Mouse (Mus musculus) forebrain, embryonic 11.5 days (tissue): Measurements from ENCODE around the gene Fzd2. TPM values are rescaled to one million over a fixed set of nuclear protein-coding genes. Genes with fewer than 3 reads are reported as not detected.
A peak's percentile ranks its signal among the peaks of the same experiment; 100 is the strongest.

Experiments
- ATAC-seq: fragments of 200-750 bp; cut with Nextera tagmentation; replicated peaks from 2 replicates; pipeline ENCODE4 v1.8.0; 2017; ENCODE audit warnings: moderate TSS enrichment; ENCODE audit not compliant: low FRiP score
- DNase-seq: peaks from one replicate; pipeline ENCODE4 v3.0.0-alpha.2; 2017; ENCODE audit warnings: low spot score
- H3K27ac ChIP-seq: fragments of 300-500 bp; sonication (generic); 2 replicates; pipeline ENCODE4 v1.5.1; 2014; ENCODE audit warnings: low read depth, low read length
- H3K27me3 ChIP-seq: fragments of 300-500 bp; sonication (generic); 2 replicates; pipeline ENCODE4 v1.6.1; 2014; ENCODE audit warnings: mild to moderate bottlenecking, low read length, mixed read lengths; ENCODE audit not compliant: control insufficient read depth, insufficient read depth
- H3K36me3 ChIP-seq: fragments of 300-500 bp; sonication (generic); 2 replicates; pipeline ENCODE4 v1.6.1; 2014; ENCODE audit warnings: mild to moderate bottlenecking, low read length, moderate library complexity, mixed read lengths; ENCODE audit not compliant: control insufficient read depth, insufficient read depth
- H3K4me1 ChIP-seq: fragments of 300-500 bp; sonication (generic); replicated peaks from 2 replicates; pipeline ENCODE4 v1.6.1; 2014; ENCODE audit warnings: low read length, mixed read lengths; ENCODE audit not compliant: control insufficient read depth, insufficient read depth
- H3K4me2 ChIP-seq: fragments of 300-500 bp; sonication (generic); 2 replicates; pipeline ENCODE4 v1.6.1; 2014; ENCODE audit warnings: low read depth, mild to moderate bottlenecking, low read length, moderate library complexity, mixed read lengths; ENCODE audit not compliant: severe bottlenecking
- H3K4me3 ChIP-seq: fragments of 300-500 bp; sonication (generic); 2 replicates; pipeline ENCODE4 v1.5.1; 2014; ENCODE audit warnings: low read depth, low read length
- H3K9ac ChIP-seq: fragments of 300-500 bp; sonication (generic); 2 replicates; pipeline ENCODE4 v1.6.1; 2014; ENCODE audit warnings: low read length
- H3K9me3 ChIP-seq: fragments of 300-500 bp; sonication (generic); 2 replicates; pipeline ENCODE4 v1.6.1; 2016; ENCODE audit warnings: low read length, mixed read lengths; ENCODE audit not compliant: control insufficient read depth
- WGBS: fragments of 180-500 bp; shearing (Covaris S2); extraction: QIAGEN DNeasy Blood & Tissue Kit; methylation state at CpG from one replicate; pipeline ENCODE4 v1.1.7; 2014; 5-methylcytosine and 5-hydroxymethylcytosine counted together
- polyA plus RNA-seq: library from polyadenylated mRNA; unstranded; fragments of >200 nt; fragmentation: Nextera tagmentation; extraction: Ambion mirVana; gene quantifications from 2 replicates; pipeline ENCODE4 v1.2.1, GENCODE M21; 2014

Gene Fzd2
- polyA plus RNA-seq, 1 experiment from 2014 or later: 45.2 TPM

- Histone ChIP-seq H3K36me3 (no peaks in the 10 kb centered on the region), H3K27ac (no peak overlapping the region), H3K4me1 (no peaks in the 10 kb centered on the region), H3K9ac (no peak overlapping the region), H3K27me3 (no peaks in the 10 kb centered on the region), H3K4me2 (no peak overlapping the region), H3K9me3 (no peaks in the 10 kb centered on the region), H3K4me3 (no peak overlapping the region)
- WGBS: 100% methylated on average over 1 of the region's 1 CpGs
- DNase-seq: no peak
- ATAC-seq: no peak
Observed at GRCm38 (mm10) chr11:102566290-102566689, 37.9 kb upstream of the Fzd2 start.

- Histone ChIP-seq H3K4me3 (no peak overlapping the region), H3K4me1 (no peaks in the 10 kb centered on the region), H3K27ac (no peak overlapping the region), H3K27me3 (no peaks in the 10 kb centered on the region), H3K36me3 (no peaks in the 10 kb centered on the region), H3K9me3 (no peaks in the 10 kb centered on the region), H3K4me2 (no peak overlapping the region), H3K9ac (no peak overlapping the region)
- no peak for ATAC-seq
- no peak for DNase-seq
- 89% methylated on average over 6 of the region's 6 CpGs for WGBS
Observed at GRCm38 (mm10) chr11:102567157-102567556, 37.0 kb upstream of the Fzd2 start.

- DNase-seq: no peak
- no peaks in the 10 kb centered on the region for H3K4me1 ChIP-seq
- H3K9me3 ChIP-seq: no peaks in the 10 kb centered on the region
- no peak overlapping the region for H3K4me3 ChIP-seq
- 96% methylated on average over 15 of the region's 15 CpGs for WGBS
- H3K27ac ChIP-seq: no peak overlapping the region
- no peaks in the 10 kb centered on the region for H3K27me3 ChIP-seq
- H3K4me2 ChIP-seq: no peak overlapping the region
- no peaks in the 10 kb centered on the region for H3K36me3 ChIP-seq
- ATAC-seq: no peak
- no peak overlapping the region for H3K9ac ChIP-seq
Observed at GRCm38 (mm10) chr11:102567723-102568122, 36.5 kb upstream of the Fzd2 start.

GRCm38 (mm10) chr11:102568191-102568590, 36.0 kb upstream of the Fzd2 start:
- no peak overlapping the region for H3K4me3 ChIP-seq
- WGBS: 83% methylated on average over 12 of the region's 12 CpGs
- no peaks in the 10 kb centered on the region for H3K27me3 ChIP-seq
- H3K4me2 ChIP-seq: no peak overlapping the region
- no peaks in the 10 kb centered on the region for H3K4me1 ChIP-seq
- ATAC-seq (no peak), DNase-seq (peak; percentile 57)
- H3K9me3 ChIP-seq: no peaks in the 10 kb centered on the region
- H3K36me3 ChIP-seq: no peaks in the 10 kb centered on the region
- no peak overlapping the region for H3K9ac ChIP-seq
- H3K27ac ChIP-seq: no peak overlapping the region

GRCm38 (mm10) chr11:102568756-102569377, 35.3 kb upstream of the Fzd2 start:
- no peaks in the 10 kb centered on the region for H3K36me3 ChIP-seq

GRCm38 (mm10) chr11:102572866-102573663, 31.1 kb upstream of the Fzd2 start:
- 5% methylated on average over 18 of the region's 18 CpGs for WGBS
- DNase-seq: peak; percentile 95
- Histone ChIP-seq H3K4me3 (peak overlapping the region; percentile 25; the same call in 1 of the 2 replicates), H3K36me3 (no peaks in the 10 kb centered on the region), H3K4me1 (peaks cover 4% of the 10 kb centered on the region; the same call in 1 of the 2 replicates), H3K27ac (peak overlapping the region; percentile 70), H3K27me3 (no peaks in the 10 kb centered on the region), H3K4me2 (peak overlapping the region; percentile 66), H3K9ac (peak overlapping the region; percentile 61), H3K9me3 (no peaks in the 10 kb centered on the region)
- peak; percentile 64 for ATAC-seq

More at GRCm38 (mm10) chr11:102568756-102569377, 35.3 kb upstream of the Fzd2 start:
- Histone ChIP-seq H3K4me3 (no peak overlapping the region), H3K27me3 (no peaks in the 10 kb centered on the region), H3K27ac (no peak overlapping the region), H3K4me2 (no peak overlapping the region), H3K4me1 (peaks cover 3% of the 10 kb centered on the region; the same call in 1 of the 2 replicates), H3K9ac (no peak overlapping the region), H3K9me3 (no peaks in the 10 kb centered on the region)
- ATAC-seq (no peak), DNase-seq (no peak)
- WGBS: 85% methylated on average over 7 of the region's 7 CpGs

GRCm38 (mm10) chr11:102575034-102575433, 29.2 kb upstream of the Fzd2 start:
- Histone ChIP-seq H3K4me2 (no peak overlapping the region), H3K36me3 (no peaks in the 10 kb centered on the region), H3K4me1 (peaks cover 20% of the 10 kb centered on the region; the same call in 1 of the 2 replicates), H3K9ac (no peak overlapping the region), H3K27me3 (no peaks in the 10 kb centered on the region), H3K27ac (no peak overlapping the region), H3K4me3 (no peak overlapping the region), H3K9me3 (no peaks in the 10 kb centered on the region)
- WGBS: 57% methylated on average over 1 of the region's 1 CpGs
- DNase-seq (no peak), ATAC-seq (no peak)

- Histone ChIP-seq H3K4me3 (no peak overlapping the region), H3K27ac (no peak overlapping the region), H3K4me2 (no peak overlapping the region), H3K9me3 (no peaks in the 10 kb centered on the region), H3K27me3 (no peaks in the 10 kb centered on the region), H3K36me3 (no peaks in the 10 kb centered on the region), H3K4me1 (peaks cover 26% of the 10 kb centered on the region), H3K9ac (no peak overlapping the region)
- ATAC-seq: no peak
- no peak for DNase-seq
- 75% methylated on average over 13 of the region's 13 CpGs for WGBS
Observed at GRCm38 (mm10) chr11:102576050-102576754, 28.0 kb upstream of the Fzd2 start.
